Mouse (Mus musculus): ENCODE data around the gene Olfr884.

- no peak for TF ChIP-seq TAL1 (IDR thresholded peaks at IDR 0.05; ENCODE audit: low read length)
- no peak for TF ChIP-seq GATA1 (IDR thresholded peaks at IDR 0.05; ENCODE audit: low read length)
These were observed 46.3 kb upstream of the Olfr884 start for GRCm38 (mm10) chr9:38000021-38000420.

All from erythroblast, embryonic 14.5 days (primary cell).